Mouse (Mus musculus): Measurements from ENCODE around the gene Dnali1. TPM values are rescaled to one million over a fixed set of nuclear protein-coding genes. Genes with fewer than 3 reads are reported as not detected.

Gene Dnali1
- polyA plus RNA-seq, 1 experiment from 2014 or later: 0.79 TPM

DNA sequence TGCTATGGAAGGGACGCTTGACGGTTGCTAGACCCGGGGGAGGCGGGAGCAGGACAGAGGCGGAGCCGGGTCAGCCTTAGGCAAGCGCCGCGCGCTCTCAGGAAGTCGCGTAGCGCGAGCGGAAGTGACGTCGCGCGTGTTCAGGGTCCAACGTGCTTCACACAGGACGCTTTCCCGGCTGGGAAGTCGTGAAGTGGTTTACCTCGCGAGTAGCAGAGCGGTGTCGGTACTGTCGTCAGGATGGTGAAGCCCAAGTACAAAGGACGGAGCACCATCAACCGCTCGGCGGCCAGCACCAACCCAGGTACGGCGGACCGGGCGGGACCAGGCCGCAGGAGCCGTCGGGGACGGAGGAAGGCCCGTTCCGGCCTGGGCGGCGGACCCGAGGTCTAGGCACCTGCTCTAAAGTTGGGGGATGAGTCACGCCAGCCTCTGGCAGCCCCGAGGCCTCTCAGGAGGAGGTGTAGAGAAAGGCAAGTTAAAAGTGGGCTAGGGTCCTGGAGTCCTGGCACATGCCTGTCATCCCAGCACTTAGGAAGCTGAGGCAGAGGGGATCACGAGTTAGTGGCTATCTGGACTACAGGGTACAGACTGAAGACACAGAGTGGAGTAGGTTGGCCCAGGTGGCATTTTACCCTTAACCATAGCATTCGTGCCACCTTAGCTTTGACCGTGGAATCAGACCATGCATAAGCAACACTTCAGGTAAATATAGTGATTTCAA is 35.5 kb downstream of the Dnali1 start:
- peaks cover 13% of the 10 kb centered on the region for H3K36me3 ChIP-seq
- H3K4me1 ChIP-seq: peaks cover 23% of the 10 kb centered on the region
- ATAC-seq (ENCODE audit: low FRiP score): peak; percentile 98
- H3K27me3 ChIP-seq (replicated peaks): peaks cover 14% of the 10 kb centered on the region; the same call in 1 of the 2 replicates
- H3K4me2 ChIP-seq: peak overlapping the region; percentile 95
- peak overlapping the region; percentile 66 for H3K27ac ChIP-seq (replicated peaks)
- under 1% methylated on average over 50 of the region's 50 CpGs for WGBS
- peak overlapping the region; percentile 82 for H3K9ac ChIP-seq (replicated peaks)
- no peaks in the 10 kb centered on the region for H3K9me3 ChIP-seq (replicated peaks)
- peak overlapping the region; percentile 96 for H3K4me3 ChIP-seq (replicated peaks)

DNA sequence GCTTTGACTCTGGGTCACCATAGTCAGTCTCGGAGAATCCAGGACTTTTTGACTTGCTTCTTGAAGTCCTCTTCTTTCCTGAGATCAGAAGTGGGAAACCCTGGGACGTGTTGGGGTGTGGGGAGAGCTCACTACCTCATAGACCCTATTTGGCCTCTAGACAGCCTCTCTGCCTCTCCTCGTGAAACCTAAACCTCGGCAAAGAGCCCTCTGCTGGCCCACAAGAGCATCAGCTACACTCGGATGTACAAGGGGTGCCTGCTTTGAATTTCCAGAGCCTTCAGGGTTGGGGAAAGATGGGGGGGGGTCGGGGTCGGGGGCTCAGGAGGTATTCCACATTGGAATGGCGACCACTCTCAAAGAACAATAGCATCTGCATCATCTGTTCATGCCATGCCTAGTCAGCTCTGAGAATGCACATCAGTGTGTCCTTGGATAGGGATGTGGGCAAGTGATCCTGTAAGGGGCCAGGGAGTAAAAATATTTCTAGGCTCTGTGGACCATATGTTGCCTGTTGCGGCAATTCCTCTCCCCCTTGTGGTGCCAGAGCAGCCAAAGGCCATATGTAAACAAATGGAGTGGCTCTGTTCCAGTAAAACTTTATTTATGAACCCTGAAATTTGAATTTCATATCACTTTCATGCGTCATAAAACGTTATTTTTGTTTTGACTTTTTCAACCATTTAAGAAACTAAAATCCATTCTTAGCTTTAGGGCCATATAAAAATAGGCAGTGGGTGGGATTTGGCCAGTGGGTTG is 44.5 kb downstream of the Dnali1 start:
- Histone ChIP-seq H3K9me3 (replicated peaks) (no peaks in the 10 kb centered on the region), H3K9ac (replicated peaks) (no peak overlapping the region), H3K36me3 (no peaks in the 10 kb centered on the region), H3K4me1 (no peaks in the 10 kb centered on the region), H3K27ac (replicated peaks) (no peak overlapping the region), H3K27me3 (replicated peaks) (peaks cover 14% of the 10 kb centered on the region; the same call in 1 of the 2 replicates), H3K4me3 (replicated peaks) (no peak overlapping the region), H3K4me2 (no peak overlapping the region)
- no peak for ATAC-seq (ENCODE audit: low FRiP score)
- 32% methylated on average over 11 of the region's 11 CpGs for WGBS

DNA sequence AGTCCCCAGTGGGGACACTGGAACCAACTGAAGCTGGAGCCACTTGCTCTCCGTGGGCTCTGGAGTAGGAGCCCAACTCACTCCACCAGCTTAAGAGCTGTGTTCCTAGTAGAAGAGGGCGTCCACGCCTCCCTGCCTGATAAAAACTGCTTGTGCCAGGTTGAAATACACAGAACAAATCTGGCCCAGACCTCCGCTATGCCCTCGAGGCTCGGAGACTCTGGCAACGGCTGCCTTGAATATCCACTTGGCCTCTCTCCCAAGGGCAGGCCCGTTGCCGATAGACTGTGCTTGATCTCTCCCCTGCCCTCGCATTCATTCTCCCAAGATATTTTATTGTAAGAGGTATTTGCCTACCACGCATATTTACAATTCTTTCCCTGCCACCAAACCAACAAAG is 48.1 kb downstream of the Dnali1 start:
- no peaks in the 10 kb centered on the region for H3K36me3 ChIP-seq
- WGBS: 80% methylated on average over 11 of the region's 11 CpGs

DNA sequence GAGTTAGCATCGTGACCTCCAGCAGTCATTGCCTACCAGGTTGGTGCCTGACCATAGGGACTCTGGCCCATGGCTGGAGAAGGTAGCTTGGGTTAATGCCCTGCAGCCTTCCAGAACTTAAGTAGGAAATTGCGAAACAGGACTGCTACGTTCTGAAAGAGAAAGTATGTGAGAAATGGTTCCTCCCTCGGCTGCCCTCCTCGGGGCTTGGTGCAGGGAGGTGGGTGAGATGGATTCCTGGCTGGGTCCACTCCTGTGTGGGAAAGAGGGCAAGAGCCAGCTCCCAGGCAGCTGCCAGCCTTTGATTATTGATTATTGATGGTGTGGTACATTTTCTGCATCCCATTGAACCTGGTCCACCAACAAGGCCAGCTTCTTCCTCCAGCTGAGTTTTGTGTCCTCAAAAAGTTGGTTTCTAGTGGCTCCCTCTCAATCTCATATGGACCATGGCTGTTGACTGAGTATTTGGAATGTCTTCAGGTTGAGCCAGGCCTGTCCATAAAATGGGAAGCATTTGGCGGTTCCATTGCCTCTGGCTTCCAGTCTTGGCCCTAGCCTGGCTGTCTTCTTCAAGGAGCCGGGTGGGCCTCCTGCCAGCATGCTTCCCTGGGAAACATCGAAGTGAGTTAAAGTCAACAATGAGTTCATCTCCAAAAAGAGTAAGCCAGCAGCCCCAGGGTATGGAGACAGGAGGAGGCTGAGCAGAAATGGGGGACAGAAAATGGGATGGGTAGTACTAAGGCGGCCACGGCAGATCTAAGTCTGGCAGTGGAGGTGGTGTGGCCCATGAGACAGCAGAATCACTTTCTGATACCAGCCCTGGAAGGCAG is 49.5 kb downstream of the Dnali1 start, which contains the start of gene Gnl2:
Gene Gnl2, plus strand, starts transcription at position 780 of the 830 bp plus-strand sequence.
- Histone ChIP-seq H3K4me2 (no peak within 1 kb of the TSS), H3K9ac (replicated peaks) (no peak within 1 kb of the TSS), H3K27ac (replicated peaks) (no peak within 1 kb of the TSS), H3K4me3 (replicated peaks) (no peak within 1 kb of the TSS), H3K9me3 (replicated peaks) (no peaks in the 10 kb centered on the region), H3K4me1 (no peaks in the 10 kb centered on the region), H3K36me3 (no peaks in the 10 kb centered on the region), H3K27me3 (replicated peaks) (0 out of 2 replicates have a peak, but pooled peaks cover 6% of the 10 kb centered on the region)
- WGBS: 88% methylated on average over 10 of the region's 10 CpGs
- no peak for ATAC-seq (ENCODE audit: low FRiP score)

More for the DNA sequence above, 48.1 kb downstream of the Dnali1 start:
- no peaks in the 10 kb centered on the region for H3K9me3 ChIP-seq (replicated peaks)
- ATAC-seq (ENCODE audit: low FRiP score): no peak
- H3K4me2 ChIP-seq: no peak overlapping the region
- no peaks in the 10 kb centered on the region for H3K4me1 ChIP-seq
- H3K4me3 ChIP-seq (replicated peaks): no peak overlapping the region
- H3K27me3 ChIP-seq (replicated peaks): 0 out of 2 replicates have a peak, but pooled peaks cover 6% of the 10 kb centered on the region
- H3K27ac ChIP-seq (replicated peaks): no peak overlapping the region
- H3K9ac ChIP-seq (replicated peaks): no peak overlapping the region

DNA sequence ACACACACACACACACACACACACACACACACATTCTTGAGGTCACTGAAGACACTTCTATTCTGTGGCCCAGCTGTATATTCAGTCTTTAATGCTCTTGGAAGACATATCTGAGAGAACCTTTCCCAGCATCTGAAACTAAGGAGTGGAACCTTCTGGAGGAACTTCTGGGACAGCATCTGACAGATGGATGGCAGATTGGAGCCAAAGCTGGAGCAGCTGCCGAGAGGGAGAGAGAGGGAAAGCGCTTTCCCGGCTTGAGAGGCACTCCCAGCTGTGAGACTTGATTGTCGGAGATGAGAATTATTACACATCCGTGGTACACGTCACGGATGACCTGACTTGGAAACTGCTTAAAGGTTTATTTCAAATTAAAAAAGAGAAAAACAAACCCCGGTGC is 56.8 kb downstream of the Dnali1 start:
- Histone ChIP-seq H3K4me2 (no peak overlapping the region), H3K9me3 (replicated peaks) (no peaks in the 10 kb centered on the region), H3K27me3 (replicated peaks) (peaks cover 28% of the 10 kb centered on the region), H3K4me3 (replicated peaks) (no peak overlapping the region), H3K36me3 (no peaks in the 10 kb centered on the region), H3K4me1 (peaks cover 3% of the 10 kb centered on the region; the same call in 1 of the 2 replicates), H3K9ac (replicated peaks) (no peak overlapping the region), H3K27ac (replicated peaks) (no peak overlapping the region)
- no peak for ATAC-seq (ENCODE audit: low FRiP score)
- WGBS: 46% methylated on average over 8 of the region's 8 CpGs

DNA sequence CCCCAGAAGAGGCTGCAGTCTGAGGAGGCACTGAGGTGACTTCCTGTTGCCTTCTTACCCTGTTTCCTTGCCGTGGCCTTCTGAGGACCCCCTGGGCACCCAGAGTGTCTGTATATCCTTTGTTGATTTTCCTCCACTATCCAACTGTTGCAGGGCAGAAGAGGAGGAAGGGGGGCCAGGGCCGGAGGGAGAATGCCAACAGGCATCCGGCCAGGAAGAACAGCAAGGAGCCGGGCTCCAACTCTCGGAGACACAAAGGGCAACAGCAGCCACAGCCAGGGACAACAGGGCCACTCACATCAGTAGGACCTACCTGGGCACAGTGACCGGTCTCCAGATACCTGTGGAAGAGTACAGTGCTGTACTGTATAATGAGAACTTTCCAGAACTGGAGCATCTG is 57.3 kb downstream of the Dnali1 start:
- H3K4me2 ChIP-seq: no peak overlapping the region
- H3K27ac ChIP-seq (replicated peaks): no peak overlapping the region
- no peak overlapping the region for H3K9ac ChIP-seq (replicated peaks)
- H3K4me1 ChIP-seq: peaks cover 3% of the 10 kb centered on the region; the same call in 1 of the 2 replicates
- ATAC-seq (ENCODE audit: low FRiP score): no peak
- WGBS: 69% methylated on average over 6 of the region's 6 CpGs
- no peaks in the 10 kb centered on the region for H3K9me3 ChIP-seq (replicated peaks)
- no peaks in the 10 kb centered on the region for H3K36me3 ChIP-seq
- peaks cover 28% of the 10 kb centered on the region for H3K27me3 ChIP-seq (replicated peaks)
- H3K4me3 ChIP-seq (replicated peaks): no peak overlapping the region

DNA sequence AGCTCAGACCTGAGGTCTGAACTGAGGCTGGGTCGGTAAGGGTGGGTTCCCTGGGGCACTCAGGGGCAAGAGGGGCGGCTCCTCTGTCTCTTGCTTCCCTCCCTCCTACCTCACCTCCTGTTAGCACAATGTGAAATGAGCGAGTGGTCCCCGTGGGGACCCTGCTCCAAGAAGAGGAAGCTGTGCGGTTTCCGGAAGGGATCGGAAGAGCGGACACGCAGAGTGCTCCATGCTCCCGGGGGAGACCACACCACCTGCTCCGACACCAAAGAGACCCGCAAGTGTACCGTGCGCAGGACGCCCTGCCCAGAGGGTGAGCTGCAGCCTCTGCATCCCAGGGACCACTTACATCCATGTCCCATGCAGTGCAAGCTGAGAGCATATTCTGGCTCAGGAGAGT is 58.0 kb downstream of the Dnali1 start:
- no peak overlapping the region for H3K4me2 ChIP-seq
- H3K27me3 ChIP-seq (replicated peaks): peaks cover 28% of the 10 kb centered on the region
- H3K9ac ChIP-seq (replicated peaks): no peak overlapping the region
- no peak overlapping the region for H3K27ac ChIP-seq (replicated peaks)
- H3K36me3 ChIP-seq: no peaks in the 10 kb centered on the region
- ATAC-seq (ENCODE audit: low FRiP score): no peak
- H3K4me3 ChIP-seq (replicated peaks): no peak overlapping the region
- H3K4me1 ChIP-seq: peaks cover 3% of the 10 kb centered on the region; the same call in 1 of the 2 replicates
- 48% methylated on average over 15 of the region's 15 CpGs for WGBS
- no peaks in the 10 kb centered on the region for H3K9me3 ChIP-seq (replicated peaks)

Other genes starting within 250 kb of the Dnali1 start
- 43.2 and 44.9 TPM in 2 replicates for gene Yrdc, start 215.0 kb downstream of the Dnali1 start, polyA plus RNA-seq (2015; fragmentation: Nextera tagmentation; extraction: Ambion mirVana)
- gene 1110065P20Rik, start 214.5 kb downstream of the Dnali1 start, polyA plus RNA-seq (2015; fragmentation: Nextera tagmentation; extraction: Ambion mirVana): 82.5 and 106 TPM in 2 replicates
- 10.4 and 17.8 TPM in 2 replicates for gene Maneal, start 203.5 kb downstream of the Dnali1 start, polyA plus RNA-seq (2015; fragmentation: Nextera tagmentation; extraction: Ambion mirVana)
- 9.4 and 13.7 TPM in 2 replicates for gene Epha10, start 184.8 kb downstream of the Dnali1 start, polyA plus RNA-seq (2015; fragmentation: Nextera tagmentation; extraction: Ambion mirVana)
- gene 9930104L06Rik, start 128.7 kb downstream of the Dnali1 start, polyA plus RNA-seq (2015; fragmentation: Nextera tagmentation; extraction: Ambion mirVana): 14.2 and 15.2 TPM in 2 replicates
- gene Cdca8, start 126.4 kb downstream of the Dnali1 start, polyA plus RNA-seq (2015; fragmentation: Nextera tagmentation; extraction: Ambion mirVana): 22.1 and 51.7 TPM in 2 replicates
- gene Rspo1, start 79.3 kb downstream of the Dnali1 start, polyA plus RNA-seq (2015; fragmentation: Nextera tagmentation; extraction: Ambion mirVana): 1.2 and 2.8 TPM in 2 replicates
- gene Gnl2, start 49.1 kb downstream of the Dnali1 start, polyA plus RNA-seq (2015; fragmentation: Nextera tagmentation; extraction: Ambion mirVana): 88.6 and 91.7 TPM in 2 replicates
- 24.1 and 24.3 TPM in 2 replicates for gene Snip1, start 969 bp upstream of the Dnali1 start, polyA plus RNA-seq (2015; fragmentation: Nextera tagmentation; extraction: Ambion mirVana)
- gene Meaf6, start 19.4 kb upstream of the Dnali1 start, polyA plus RNA-seq (2015; fragmentation: Nextera tagmentation; extraction: Ambion mirVana): 141 and 164 TPM in 2 replicates
- 0.15 and 0.68 TPM in 2 replicates for gene Zc3h12a, start 62.1 kb upstream of the Dnali1 start, polyA plus RNA-seq (2015; fragmentation: Nextera tagmentation; extraction: Ambion mirVana)